Mouse (Mus musculus): Measurements from ENCODE around the gene Meis1. TPM values are rescaled to one million over a fixed set of nuclear protein-coding genes. Genes with fewer than 3 reads are reported as not detected.

Meis1 gene
- total RNA-seq, 2 experiments from 2014 or later = 15.4 to 24.4 TPM

DNA sequence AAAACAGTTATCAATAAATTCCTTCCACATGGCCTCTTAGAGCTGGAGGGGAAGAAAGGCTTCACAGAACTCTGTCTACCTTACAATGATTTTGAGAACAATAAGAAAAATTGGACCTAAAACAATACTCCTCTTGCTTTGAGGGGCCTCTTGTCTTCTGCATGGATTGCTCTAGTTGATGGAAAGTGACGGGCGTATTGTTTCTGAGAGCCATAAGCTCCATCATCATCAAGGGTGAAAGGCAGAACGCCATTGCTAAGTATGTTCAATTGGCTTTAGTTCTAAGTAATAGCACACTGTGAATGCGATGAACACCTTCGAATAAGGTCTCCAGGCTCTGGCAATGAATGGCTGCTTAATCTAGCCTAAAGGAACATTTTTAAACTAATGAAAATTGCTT, 136.5 kb downstream of the Meis1 start:
- no peak for ATAC-seq (replicated peaks; ENCODE audit: poor library complexity, severe bottlenecking)

- ATAC-seq (replicated peaks; ENCODE audit: poor library complexity, severe bottlenecking) = no peak
Observed at GRCm38 (mm10) chr11:18880806-18881205, 138.0 kb downstream of the Meis1 start.

- no peak for ATAC-seq (replicated peaks; ENCODE audit: poor library complexity, severe bottlenecking)
Observed at GRCm38 (mm10) chr11:18879456-18879818, 139.3 kb downstream of the Meis1 start.

- ATAC-seq (replicated peaks; ENCODE audit: poor library complexity, severe bottlenecking) = no peak
Observed at GRCm38 (mm10) chr11:18878748-18879455, 139.9 kb downstream of the Meis1 start.

DNA sequence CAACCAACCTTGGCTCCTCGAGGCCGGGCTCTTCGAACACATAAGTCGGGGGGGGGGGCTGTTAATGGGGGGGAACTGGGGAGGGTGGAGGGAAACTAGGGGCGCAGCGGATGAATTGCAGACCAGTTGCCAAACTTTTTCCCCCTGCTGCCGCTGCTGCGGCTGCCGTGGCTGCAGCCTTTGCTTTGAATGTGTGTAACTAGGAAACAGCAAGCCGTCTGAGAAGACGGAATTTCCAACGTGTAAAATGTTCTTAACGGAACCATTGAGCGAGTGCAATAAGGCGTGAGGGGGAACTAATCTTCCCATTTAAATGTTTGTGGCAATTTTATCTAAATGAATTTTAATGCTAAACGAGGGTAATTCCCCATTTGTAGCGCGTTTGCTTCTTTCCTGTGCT, 140.8 kb downstream of the Meis1 start:
- peak; percentile 45 for ATAC-seq (replicated peaks; ENCODE audit: poor library complexity, severe bottlenecking)

GRCm38 (mm10) chr11:18877626-18878011, 141.2 kb downstream of the Meis1 start:
- ATAC-seq (replicated peaks; ENCODE audit: poor library complexity, severe bottlenecking) = peak; percentile 45

GRCm38 (mm10) chr11:18876886-18877625, 141.7 kb downstream of the Meis1 start:
- no peak for ATAC-seq (replicated peaks; ENCODE audit: poor library complexity, severe bottlenecking)

- ATAC-seq (replicated peaks; ENCODE audit: poor library complexity, severe bottlenecking) = peak; percentile 28
Observed at GRCm38 (mm10) chr11:18875911-18876885, 142.6 kb downstream of the Meis1 start.

GRCm38 (mm10) chr11:18875001-18875902, 143.5 kb downstream of the Meis1 start:
- no peak for ATAC-seq (replicated peaks; ENCODE audit: poor library complexity, severe bottlenecking)

- no peak for ATAC-seq (replicated peaks; ENCODE audit: poor library complexity, severe bottlenecking)
Observed at GRCm38 (mm10) chr11:18874278-18875000, 144.3 kb downstream of the Meis1 start.

DNA sequence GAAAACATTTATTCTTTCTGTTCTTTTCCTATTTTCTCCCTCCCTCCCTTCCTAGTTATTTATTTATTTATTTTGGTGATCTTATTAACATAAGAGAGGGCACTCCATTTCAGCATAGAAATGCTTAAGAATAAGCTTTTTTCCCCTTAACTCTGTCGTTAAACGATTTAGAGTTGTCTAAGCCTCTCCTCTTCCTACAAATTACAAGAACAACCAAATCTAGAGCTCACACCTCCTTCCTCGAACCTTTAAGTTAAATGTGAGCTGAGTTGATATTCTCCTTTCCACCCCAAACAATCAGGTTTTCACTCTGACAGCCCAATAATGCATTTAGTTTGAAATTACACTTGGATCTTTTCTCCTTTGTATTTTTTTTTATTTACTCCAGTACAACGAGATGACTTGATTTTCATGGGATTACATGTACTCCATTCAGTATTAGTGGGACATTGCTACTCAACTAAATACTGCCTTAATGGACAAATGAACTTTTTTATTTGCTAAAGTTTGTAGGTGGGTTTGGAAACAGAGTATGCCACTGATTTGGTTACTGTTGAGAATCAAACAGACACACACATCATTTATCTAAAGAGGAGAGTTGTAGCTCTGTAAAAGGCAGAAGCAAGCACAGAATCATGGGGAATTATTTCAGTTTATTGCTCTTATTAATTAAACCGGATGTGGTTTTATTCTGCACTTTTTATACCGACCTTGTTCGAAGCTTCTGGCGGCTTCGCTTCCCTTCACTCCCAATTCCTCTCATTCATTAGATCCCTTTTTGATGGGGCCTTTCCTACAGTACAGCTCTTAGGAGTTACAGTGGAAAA, 145.1 kb downstream of the Meis1 start:
- no peak for ATAC-seq (replicated peaks; ENCODE audit: poor library complexity, severe bottlenecking)

DNA sequence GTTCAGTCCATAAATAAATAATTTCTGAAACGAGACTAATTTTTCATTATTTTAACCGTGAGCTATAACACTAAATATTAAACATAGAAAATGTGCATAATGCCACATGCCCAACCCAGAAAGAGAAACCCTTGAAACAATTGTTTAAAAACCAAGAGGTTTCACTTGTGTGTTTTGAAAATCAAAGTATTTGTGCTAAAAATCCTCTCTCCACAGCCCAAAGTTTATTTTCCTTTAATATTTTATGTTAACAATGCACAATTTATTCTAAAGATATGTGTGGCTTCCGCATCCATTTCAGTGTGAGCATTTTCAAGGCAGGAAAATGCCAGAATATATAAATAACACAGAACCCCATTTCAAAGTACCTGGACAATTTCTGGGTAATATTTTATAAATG, 146.0 kb downstream of the Meis1 start:
- ATAC-seq (replicated peaks; ENCODE audit: poor library complexity, severe bottlenecking) = no peak

- no peak for ATAC-seq (replicated peaks; ENCODE audit: poor library complexity, severe bottlenecking)
Observed at GRCm38 (mm10) chr11:18872118-18872751, 146.6 kb downstream of the Meis1 start.

DNA sequence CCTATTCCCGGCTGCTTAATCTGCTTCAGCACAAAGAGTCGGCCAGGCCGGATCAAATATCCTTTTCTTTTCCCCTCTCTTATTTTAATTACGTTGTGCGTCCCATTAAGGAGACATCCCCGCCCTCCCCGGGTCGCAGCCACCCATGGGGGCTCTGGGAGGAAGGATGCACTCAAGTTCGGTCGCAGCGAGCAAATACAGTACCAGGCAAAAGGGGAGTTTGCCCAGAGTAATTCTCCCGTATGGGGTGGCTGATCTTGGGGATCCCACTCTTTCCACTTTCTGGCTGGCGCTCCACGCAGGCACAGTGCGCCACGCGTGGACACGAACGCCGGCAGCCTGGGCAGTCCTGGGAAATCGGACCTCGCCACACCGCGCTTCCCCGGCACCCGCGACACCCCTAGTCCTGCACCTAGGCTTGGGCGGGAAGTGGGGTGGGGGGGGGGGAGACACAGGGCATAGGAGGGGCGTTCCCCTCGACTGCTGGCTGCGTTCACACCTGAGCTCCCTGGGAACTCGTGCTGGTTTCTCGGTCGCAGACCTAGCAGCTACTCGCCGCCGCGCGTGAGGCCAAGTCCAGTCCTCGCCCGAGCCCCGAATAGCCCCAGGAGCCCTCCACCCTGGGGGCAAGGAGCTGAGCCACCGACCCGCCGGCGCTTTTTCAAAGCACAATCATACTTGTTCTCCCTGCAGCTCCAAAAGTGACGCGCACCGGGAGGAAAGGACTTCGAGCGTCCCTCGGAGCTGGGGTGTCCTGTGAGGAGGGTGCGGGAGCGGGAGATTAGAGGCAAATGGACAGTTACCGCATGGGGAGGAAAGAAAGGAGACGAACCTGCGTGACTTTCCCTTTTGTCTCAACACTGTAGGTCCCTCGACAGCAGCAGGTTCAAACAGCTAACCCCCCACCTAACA, 147.4 kb downstream of the Meis1 start:
- 0 out of 2 replicates have a peak, but pooled peaks have one; percentile 18 for ATAC-seq (replicated peaks; ENCODE audit: poor library complexity, severe bottlenecking)

GRCm38 (mm10) chr11:18870121-18870931, 148.5 kb downstream of the Meis1 start:
- ATAC-seq (replicated peaks; ENCODE audit: poor library complexity, severe bottlenecking) = 0 out of 2 replicates have a peak, but pooled peaks have one; percentile 13

Measured in granulocyte monocyte progenitor cell, adult 5-6 weeks (primary cell).